Mouse (Mus musculus) cerebellum, adult 2 months (tissue): ENCODE data around the gene Efna2.

Source experiments
- CTCF ChIP-seq: fragments of 200-500 bp; IDR thresholded peaks from 2 replicates; pipeline ENCODE4 v1.5.1; 2011; ENCODE audit warnings: low read depth, mild to moderate bottlenecking, control low read depth, low read length, moderate library complexity, borderline replicate concordance; ENCODE audit not compliant: insufficient read depth
- POLR2A ChIP-seq: fragments of 200-500 bp; IDR thresholded peaks from 2 replicates; pipeline ENCODE4 v1.6.1; 2011; ENCODE audit warnings: low read length, control low read depth, borderline replicate concordance; ENCODE audit not compliant: insufficient read depth

GRCm38 (mm10) chr10:80152071-80152872, 27.0 kb upstream of the Efna2 start:
- no peak for TF ChIP-seq CTCF
- no peak for TF ChIP-seq POLR2A
